Mouse (Mus musculus) MEL (cell line): ENCODE data around the gene Rbms3.

Experiments used
- CTCF ChIP-seq, 3 experiments: IDR thresholded peaks in 2 of 3; conservative IDR thresholded peaks in 1 of 3; 2 replicates each; pipeline ENCODE4 v1.5.1; 2011 to 2012; ENCODE audit warnings: low read length in 3 of 3, low read depth in 2 of 3, mild to moderate bottlenecking in 2 of 3, improper control_type of control experiment in 1 of 3, inconsistent platforms in 1 of 3, mixed read lengths in 1 of 3, moderate library complexity in 1 of 3; ENCODE audit not compliant: control insufficient read depth in 1 of 3, insufficient read depth in 1 of 3, poor library complexity in 1 of 3, severe bottlenecking in 1 of 3
- EP300 ChIP-seq, 2 experiments: IDR thresholded peaks; 2 replicates each; pipeline ENCODE4 v1.6.1; 2011; ENCODE audit warnings: improper control_type of control experiment in 2 of 2, low read length in 2 of 2, low read depth in 1 of 2, mild to moderate bottlenecking in 1 of 2
- HCFC1 ChIP-seq: IDR thresholded peaks from 2 replicates; pipeline ENCODE4 v1.6.1; 2012; ENCODE audit warnings: low read depth, mild to moderate bottlenecking, inconsistent platforms, low read length, improper control_type of control experiment, moderate library complexity
- KAT2A ChIP-seq: conservative IDR thresholded peaks from 2 replicates; pipeline ENCODE4 v1.6.1; 2012; ENCODE audit warnings: low read depth, low read length, improper control_type of control experiment, inconsistent platforms
- MAFK ChIP-seq: IDR thresholded peaks from 2 replicates; pipeline ENCODE4 v1.6.1; 2011; ENCODE audit warnings: low read depth, mild to moderate bottlenecking, low read length, improper control_type of control experiment, borderline replicate concordance
- MAX ChIP-seq: IDR thresholded peaks from 2 replicates; pipeline ENCODE4 v1.6.1; 2011; ENCODE audit warnings: low read length, improper control_type of control experiment
- NRF1 ChIP-seq: IDR thresholded peaks from 2 replicates; pipeline ENCODE4 v1.6.1; 2014; ENCODE audit warnings: low read depth, mild to moderate bottlenecking, inconsistent platforms, low read length, improper control_type of control experiment, moderate library complexity; ENCODE audit not compliant: poor library complexity, insufficient read depth, severe bottlenecking
- POLR2A ChIP-seq, 2 experiments: IDR thresholded peaks; 2 replicates each; pipeline ENCODE4 v1.6.1; 2011 to 2012; ENCODE audit warnings: low read length in 2 of 2, mild to moderate bottlenecking in 2 of 2, control low read depth in 1 of 2, improper control_type of control experiment in 1 of 2, low read depth in 1 of 2, moderate library complexity in 1 of 2; ENCODE audit not compliant: control insufficient read depth in 1 of 2, insufficient read depth in 1 of 2, poor library complexity in 1 of 2
- POLR2AphosphoS2 ChIP-seq: IDR thresholded peaks from 2 replicates; pipeline ENCODE4 v1.6.1; 2011; ENCODE audit warnings: low read length, improper control_type of control experiment
- RAD21 ChIP-seq: IDR thresholded peaks from 2 replicates; pipeline ENCODE4 v1.6.1; 2011; ENCODE audit warnings: mild to moderate bottlenecking, low read depth, low read length, improper control_type of control experiment
- TCF12 ChIP-seq: IDR thresholded peaks from 2 replicates; pipeline ENCODE4 v1.6.1; 2014; ENCODE audit warnings: low read depth, mild to moderate bottlenecking, inconsistent platforms, low read length, improper control_type of control experiment, moderate library complexity
- UBTF ChIP-seq: IDR thresholded peaks from 2 replicates; pipeline ENCODE4 v1.6.1; 2012; ENCODE audit warnings: low read depth, mild to moderate bottlenecking, inconsistent platforms, low read length, improper control_type of control experiment, moderate library complexity, borderline replicate concordance; ENCODE audit not compliant: insufficient read depth
- ZC3H11A ChIP-seq: IDR thresholded peaks from 2 replicates; pipeline ENCODE4 v1.6.1; 2012; ENCODE audit warnings: low read depth, mild to moderate bottlenecking, inconsistent platforms, low read length, improper control_type of control experiment
- ZKSCAN1 ChIP-seq: IDR thresholded peaks from 2 replicates; pipeline ENCODE4 v1.6.1; 2012; ENCODE audit warnings: low read depth, mild to moderate bottlenecking, inconsistent platforms, low read length, improper control_type of control experiment, moderate library complexity

DNA sequence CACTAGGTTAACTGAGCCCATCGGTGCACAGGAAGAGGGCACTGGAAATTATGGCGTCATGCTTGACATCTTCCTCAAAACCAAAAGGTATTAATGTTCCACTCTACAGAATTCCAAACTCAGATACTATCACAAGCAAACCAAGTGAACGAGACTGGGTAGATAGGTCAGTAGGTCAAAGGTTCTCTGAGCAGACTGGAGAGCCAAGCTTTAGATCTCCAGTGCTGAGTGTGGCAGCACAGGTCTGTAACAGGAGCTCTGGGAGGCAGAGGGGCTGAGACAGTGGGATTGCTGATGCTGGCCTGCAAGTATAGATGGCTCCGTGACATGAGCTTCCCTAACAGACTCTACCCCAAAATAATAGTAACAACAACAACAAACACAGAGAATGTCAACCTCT lies 682.3 kb downstream of the Rbms3 start:
- no peak for TF ChIP-seq RAD21
- no peak for TF ChIP-seq CTCF (IDR thresholded peaks at IDR 0.05 in 2 of 3, conservative IDR thresholded peaks at IDR 0.05 in 1 of 3; ENCODE audit: control insufficient read depth in 1 of 3, insufficient read depth in 1 of 3, low read depth in 2 of 3, low read length in 3 of 3, poor library complexity in 1 of 3, severe bottlenecking in 1 of 3)
- no peak for TF ChIP-seq POLR2A (IDR thresholded peaks at IDR 0.05; ENCODE audit: control insufficient read depth in 1 of 2, insufficient read depth in 1 of 2, low read depth in 1 of 2, low read length in 2 of 2, poor library complexity in 1 of 2)
- TF ChIP-seq MAX: no peak
- no peak for TF ChIP-seq ZC3H11A
- TF ChIP-seq TCF12: no peak
- TF ChIP-seq POLR2AphosphoS2: no peak
- TF ChIP-seq HCFC1: no peak
- no peak for TF ChIP-seq ZKSCAN1
- TF ChIP-seq EP300 (IDR thresholded peaks at IDR 0.05; ENCODE audit: low read depth in 1 of 2, low read length in 2 of 2): no peak
- TF ChIP-seq MAFK: no peak
- no peak for TF ChIP-seq UBTF
- no peak for TF ChIP-seq NRF1
- TF ChIP-seq KAT2A: no peak
